Mouse (Mus musculus) thymus, adult 2 months (tissue): ENCODE data around the gene Car12. TPM values are rescaled to one million over a fixed set of nuclear protein-coding genes. Genes with fewer than 3 reads are reported as not detected.

Experiments
- DNase-seq: peaks from one replicate; pipeline ENCODE4 v3.0.0; 2021
- H3K27ac ChIP-seq: fragments of 200-500 bp; 2 replicates; pipeline ENCODE4 v1.5.1; 2012; ENCODE audit warnings: low read length, control low read depth; ENCODE audit not compliant: control insufficient read depth, insufficient read depth
- H3K27me3 ChIP-seq: fragments of 200-500 bp; 2 replicates; pipeline ENCODE4 v1.6.1; 2012; ENCODE audit warnings: mild to moderate bottlenecking, low read length, moderate library complexity, mixed read lengths; ENCODE audit not compliant: control insufficient read depth, insufficient read depth
- H3K36me3 ChIP-seq: fragments of 200-500 bp; 2 replicates; pipeline ENCODE4 v1.6.1; 2012; ENCODE audit warnings: mild to moderate bottlenecking, low read length, moderate library complexity; ENCODE audit not compliant: control insufficient read depth, insufficient read depth
- H3K4me1 ChIP-seq: fragments of 200-500 bp; replicated peaks from 2 replicates; pipeline ENCODE4 v1.6.1; 2012; ENCODE audit warnings: low read length; ENCODE audit not compliant: control insufficient read depth, insufficient read depth
- H3K4me3 ChIP-seq: fragments of 200-500 bp; 2 replicates; pipeline ENCODE4 v1.5.1; 2012; ENCODE audit warnings: mild to moderate bottlenecking, low read length, control low read depth, moderate library complexity; ENCODE audit not compliant: control insufficient read depth, insufficient read depth
- CTCF ChIP-seq: fragments of 200-500 bp; IDR thresholded peaks from 2 replicates; pipeline ENCODE4 v1.5.1; 2012; ENCODE audit warnings: mild to moderate bottlenecking, control low read depth, low read length, moderate library complexity, borderline replicate concordance; ENCODE audit not compliant: control insufficient read depth, poor library complexity, insufficient read depth; ENCODE audit errors: extremely low read depth
- POLR2A ChIP-seq: fragments of 200-500 bp; IDR thresholded peaks from 2 replicates; pipeline ENCODE4 v1.6.1; 2012; ENCODE audit warnings: mild to moderate bottlenecking, low read length, control low read depth, moderate library complexity; ENCODE audit not compliant: control insufficient read depth, poor library complexity, insufficient read depth; ENCODE audit errors: extremely low read depth
- WGBS: fragments of 180-500 bp; shearing (Covaris S2); methylation state at CpG from one replicate; pipeline ENCODE4 v1.1.7; 2018; 5-methylcytosine and 5-hydroxymethylcytosine counted together
- polyA plus RNA-seq: library from polyadenylated mRNA; depleted of rRNA; stranded (reverse); fragments of >200 nt; gene quantifications from 2 replicates; pipeline ENCODE4 v1.2.3, GENCODE M21; 2012

Car12 gene
- polyA plus RNA-seq, 1 experiment = 4.9 TPM

- Histone ChIP-seq H3K4me1 (0 out of 2 replicates have a peak, but pooled peaks cover 2% of the 10 kb centered on the region), H3K27ac (no peak overlapping the region), H3K4me3 (no peak overlapping the region), H3K27me3 (no peaks in the 10 kb centered on the region), H3K36me3 (no peaks in the 10 kb centered on the region)
- DNase-seq = no peak
- TF ChIP-seq CTCF = no peak
- no peak for TF ChIP-seq POLR2A
- WGBS = 85% methylated on average over 7 of the region's 7 CpGs
Observed at GRCm38 (mm10) chr9:66731284-66731683, 17.8 kb downstream of the Car12 start.

DNA sequence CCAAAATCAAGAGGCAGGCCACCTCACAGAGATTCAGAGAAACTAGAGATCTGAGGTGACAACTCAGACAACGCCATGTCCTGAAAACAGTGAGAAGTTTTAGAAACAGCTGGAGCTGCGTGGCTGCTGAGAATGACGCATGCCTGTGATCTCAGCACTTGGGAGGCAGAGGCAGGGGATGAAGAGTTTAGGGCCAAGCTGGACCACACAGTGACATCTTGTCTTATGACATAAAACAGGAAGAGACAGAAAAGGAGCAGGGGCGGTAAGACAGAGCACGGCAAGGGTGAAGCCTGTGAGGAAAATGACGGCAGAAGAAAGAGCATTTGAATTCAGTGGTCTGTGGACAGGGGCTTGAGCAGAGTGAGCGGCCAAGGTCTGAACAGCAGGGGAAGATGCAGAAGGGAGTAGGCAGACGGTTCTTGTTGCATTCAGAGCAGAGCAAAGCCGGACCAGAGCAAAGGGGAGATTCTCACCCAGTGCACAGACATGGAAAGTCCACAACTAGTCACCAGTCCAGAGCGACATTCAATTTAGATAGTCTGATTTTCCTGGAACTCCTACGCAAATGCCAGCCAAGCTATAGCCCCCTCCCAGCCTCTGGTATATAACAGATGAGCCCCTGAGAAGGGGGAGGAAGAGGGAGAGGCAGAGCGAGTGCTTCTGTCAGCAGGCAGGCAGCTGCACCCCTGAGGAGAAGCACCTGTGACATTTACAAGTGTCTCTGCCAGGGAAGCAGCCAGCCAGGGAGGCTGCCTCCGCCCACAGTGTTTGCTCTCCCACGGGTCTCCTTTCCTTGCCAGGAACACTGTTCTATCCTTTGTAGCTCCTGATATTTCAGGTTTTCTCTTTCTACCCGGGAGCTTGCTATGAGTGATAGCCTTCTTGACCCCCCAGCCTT, 19.6 kb downstream of the Car12 start:
- no peaks in the 10 kb centered on the region for H3K27me3 ChIP-seq
- H3K4me3 ChIP-seq = no peak overlapping the region
- peak; percentile 6 for DNase-seq
- H3K4me1 ChIP-seq = 0 out of 2 replicates have a peak, but pooled peaks cover 2% of the 10 kb centered on the region
- WGBS = 73% methylated on average over 15 of the region's 15 CpGs
- H3K27ac ChIP-seq = no peak overlapping the region
- TF ChIP-seq POLR2A (no peak), CTCF (no peak)
- no peaks in the 10 kb centered on the region for H3K36me3 ChIP-seq

DNA sequence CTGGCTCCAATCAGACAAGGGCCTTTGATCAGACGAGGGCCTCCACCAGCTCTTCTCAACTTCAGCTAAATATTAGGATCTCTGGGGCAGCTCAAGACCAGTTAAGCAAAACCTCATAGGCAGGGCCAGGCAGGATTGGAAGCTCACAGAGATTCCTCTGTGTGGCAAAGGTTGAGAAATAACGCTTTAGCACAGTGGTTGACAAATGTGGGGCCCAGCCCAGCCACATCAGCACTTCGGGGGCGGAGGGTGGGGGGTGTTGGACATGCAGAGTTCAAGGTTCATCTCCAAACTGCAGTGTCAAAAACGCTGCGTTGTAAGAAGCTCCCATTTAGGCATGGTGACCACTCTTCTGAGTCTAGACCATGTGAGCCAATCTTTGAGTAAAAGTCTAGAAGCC, 21.1 kb downstream of the Car12 start:
- WGBS = 96% methylated on average over 6 of the region's 6 CpGs
- no peak for DNase-seq
- no peak overlapping the region for H3K4me3 ChIP-seq
- no peaks in the 10 kb centered on the region for H3K36me3 ChIP-seq
- TF ChIP-seq CTCF = no peak
- no peak for TF ChIP-seq POLR2A
- 0 out of 2 replicates have a peak, but pooled peaks cover 2% of the 10 kb centered on the region for H3K4me1 ChIP-seq
- H3K27me3 ChIP-seq = no peaks in the 10 kb centered on the region
- no peak overlapping the region for H3K27ac ChIP-seq

GRCm38 (mm10) chr9:66735122-66735521, 21.6 kb downstream of the Car12 start:
- no peak for TF ChIP-seq POLR2A
- no peak for TF ChIP-seq CTCF
- H3K4me1 ChIP-seq = 0 out of 2 replicates have a peak, but pooled peaks cover 2% of the 10 kb centered on the region
- no peak for DNase-seq
- no peaks in the 10 kb centered on the region for H3K27me3 ChIP-seq
- no peak overlapping the region for H3K27ac ChIP-seq
- H3K4me3 ChIP-seq = no peak overlapping the region
- H3K36me3 ChIP-seq = no peaks in the 10 kb centered on the region
- 93% methylated on average over 2 of the region's 2 CpGs for WGBS

GRCm38 (mm10) chr9:66736016-66736415, 22.5 kb downstream of the Car12 start:
- H3K4me1 ChIP-seq = 0 out of 2 replicates have a peak, but pooled peaks cover 2% of the 10 kb centered on the region
- no peaks in the 10 kb centered on the region for H3K27me3 ChIP-seq
- no peak for TF ChIP-seq POLR2A
- TF ChIP-seq CTCF = no peak
- no peak overlapping the region for H3K4me3 ChIP-seq
- DNase-seq = no peak
- no peak overlapping the region for H3K27ac ChIP-seq
- 100% methylated on average over 3 of the region's 3 CpGs for WGBS
- no peaks in the 10 kb centered on the region for H3K36me3 ChIP-seq

- Histone ChIP-seq H3K4me3 (no peak overlapping the region), H3K27me3 (no peaks in the 10 kb centered on the region), H3K27ac (no peak overlapping the region), H3K36me3 (no peaks in the 10 kb centered on the region), H3K4me1 (0 out of 2 replicates have a peak, but pooled peaks cover 2% of the 10 kb centered on the region)
- no peak for TF ChIP-seq CTCF
- no peak for DNase-seq
- 95% methylated on average over 2 of the region's 2 CpGs for WGBS
Observed at GRCm38 (mm10) chr9:66736551-66736950, 23.1 kb downstream of the Car12 start.
